Mouse (Mus musculus): ENCODE results near the gene Mt1.

The Mt1 gene

DNA sequence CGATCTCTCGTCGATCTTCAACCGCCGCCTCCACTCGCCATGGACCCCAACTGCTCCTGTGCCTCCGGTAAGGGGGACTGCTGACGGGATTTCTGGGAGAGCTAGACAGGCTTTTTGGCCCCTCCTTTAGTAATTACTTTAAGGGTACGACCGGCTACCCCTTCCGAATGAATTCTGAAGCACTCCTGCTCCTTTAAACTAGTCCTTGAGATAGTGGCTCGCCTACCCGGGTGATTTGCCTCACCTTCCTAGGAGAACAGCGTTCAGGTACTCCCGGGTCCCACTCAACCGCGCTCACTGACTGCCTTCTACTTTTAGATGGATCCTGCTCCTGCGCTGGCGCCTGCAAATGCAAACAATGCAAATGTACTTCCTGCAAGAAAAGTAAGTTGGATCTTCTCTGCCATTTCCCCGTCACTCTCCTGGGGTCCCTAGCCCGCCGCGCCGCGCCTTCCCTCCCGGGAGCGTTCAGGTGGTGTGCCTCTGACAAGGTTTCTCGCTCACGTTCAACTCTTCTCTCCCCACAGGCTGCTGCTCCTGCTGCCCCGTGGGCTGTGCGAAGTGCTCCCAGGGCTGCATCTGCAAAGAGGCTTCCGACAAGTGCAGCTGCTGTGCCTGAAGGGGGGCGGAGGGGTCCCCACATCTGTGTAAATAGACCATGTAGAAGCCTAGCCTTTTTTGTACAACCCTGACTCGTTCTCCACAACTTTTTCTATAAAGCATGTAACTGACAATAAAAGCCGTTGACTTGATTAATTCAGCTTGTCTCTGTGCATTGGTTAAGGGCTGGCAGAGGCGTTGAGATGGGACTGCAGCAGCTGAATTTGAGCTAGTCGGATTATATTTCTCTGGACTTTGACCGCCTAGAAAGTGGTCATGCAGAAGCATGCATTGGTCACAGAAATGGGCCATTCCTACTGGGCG is 5.8 kb upstream of the Mt1 start:
- DNase-seq (ENCODE audit: low read depth, low spot score) = no peak

DNA sequence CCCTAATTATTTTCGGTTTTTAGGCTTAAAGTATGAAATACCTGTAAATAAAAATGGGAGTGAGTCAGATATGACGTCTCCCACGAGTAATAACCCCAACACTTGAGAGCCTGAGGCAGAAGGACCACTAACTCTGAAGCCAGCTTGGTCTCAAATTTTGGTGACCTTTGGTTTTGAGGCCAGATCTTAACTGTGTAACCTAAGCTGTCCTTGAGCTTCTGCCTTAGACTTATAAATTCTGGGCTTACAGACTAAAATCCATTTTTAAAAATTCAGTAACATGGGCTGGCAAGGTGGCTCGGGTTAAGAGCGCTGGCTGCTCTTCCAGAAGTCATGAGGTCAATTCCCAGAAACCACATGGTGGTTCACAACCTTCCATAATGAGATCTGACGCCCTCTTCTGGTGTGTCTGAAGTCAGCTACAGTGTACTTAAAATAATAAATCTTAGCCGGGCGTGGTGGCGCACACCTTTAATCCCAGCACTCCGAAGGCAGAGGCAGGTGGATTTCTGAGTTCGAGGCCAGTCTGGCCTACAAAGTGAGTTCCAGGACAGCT is 5.0 kb upstream of the Mt1 start:
- no peak for DNase-seq (ENCODE audit: low read depth, low spot score)

DNA sequence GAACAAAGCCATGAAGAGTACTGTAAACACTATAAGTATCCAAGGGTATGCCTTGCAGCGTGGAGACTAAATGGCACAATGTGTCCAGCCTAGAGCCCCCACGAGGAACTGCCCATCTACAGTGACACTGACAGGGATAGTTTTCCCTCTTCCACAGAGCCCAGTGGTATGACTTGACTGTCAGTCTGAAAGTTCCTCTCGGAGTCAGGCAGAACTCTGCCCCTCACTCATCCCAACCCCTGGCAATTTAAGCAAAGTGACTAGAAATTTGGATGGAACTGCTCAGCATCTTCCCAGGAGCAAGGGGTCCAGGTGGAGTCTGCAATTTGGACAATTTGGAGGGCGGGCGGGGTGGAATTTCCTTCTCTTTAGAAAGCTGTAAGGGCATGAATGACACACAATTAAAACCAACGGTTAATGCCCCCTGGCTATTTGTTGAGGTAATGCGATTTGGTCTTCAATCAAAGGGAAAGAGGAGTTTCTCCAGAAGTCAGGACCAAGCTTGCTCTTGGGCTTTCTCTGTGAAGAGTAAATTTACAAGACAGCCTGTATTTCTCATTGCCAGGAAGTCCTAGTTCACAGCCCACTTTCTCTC is 4.2 kb upstream of the Mt1 start:
- no peak for DNase-seq (ENCODE audit: low read depth, low spot score)

- DNase-seq (ENCODE audit: low read depth, low spot score) = no peak
Observed at GRCm38 (mm10) chr8:94177716-94178390, 1.0 kb upstream of the Mt1 start.

GRCm38 (mm10) chr8:94179713-94180560 is 1.1 kb downstream of the Mt1 start:
- no peak for DNase-seq (ENCODE audit: low read depth, low spot score)

DNA sequence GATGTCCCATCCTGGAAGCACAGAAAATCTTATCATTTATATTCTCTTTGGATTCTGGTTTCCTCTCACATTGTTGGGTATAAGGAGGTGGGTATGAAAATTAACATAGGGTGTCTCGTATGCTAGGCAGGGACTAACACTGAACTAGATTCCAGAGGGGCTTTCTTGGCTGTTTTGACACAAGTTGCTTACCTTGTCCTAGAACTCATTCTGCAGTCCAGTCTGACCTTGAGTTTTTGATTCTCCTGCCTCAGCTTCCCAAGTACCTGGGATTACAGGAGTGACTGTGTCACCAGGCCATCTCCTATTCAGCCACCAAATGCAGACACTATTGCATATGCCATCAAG is 1.7 kb downstream of the Mt1 start:
- DNase-seq (ENCODE audit: low read depth, low spot score) = no peak

GRCm38 (mm10) chr8:94182055-94182929 is 3.4 kb downstream of the Mt1 start:
- no peak for DNase-seq (ENCODE audit: low read depth, low spot score)

- peak; percentile 87 for DNase-seq (ENCODE audit: low read depth, low spot score)
Observed at GRCm38 (mm10) chr8:94183117-94183516, 4.2 kb downstream of the Mt1 start.

DNA sequence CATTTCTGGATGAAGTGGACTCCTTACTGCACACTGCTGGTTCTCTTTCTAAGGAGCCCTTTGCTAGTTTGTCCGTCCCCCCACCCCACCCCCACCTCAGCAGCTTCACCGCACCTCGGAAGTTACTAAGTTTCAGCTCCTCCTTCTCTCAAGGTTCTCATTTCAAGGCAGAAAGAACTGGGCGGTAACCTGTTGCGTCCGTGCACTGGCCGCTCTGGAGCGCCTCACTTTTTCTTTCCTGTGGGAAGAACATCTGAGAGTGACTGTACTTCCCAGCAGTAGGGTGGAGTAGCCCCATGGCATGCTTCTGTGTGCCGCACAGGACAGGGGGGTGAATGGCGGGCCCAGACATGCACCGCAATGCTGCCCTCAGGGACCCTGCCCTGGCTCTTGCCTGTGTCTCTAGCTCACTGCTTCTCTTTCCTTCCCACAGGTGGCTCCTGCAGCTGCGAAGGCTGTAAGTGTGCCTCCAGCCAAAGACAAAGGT is 5.5 kb downstream of the Mt1 start:
- DNase-seq (ENCODE audit: low read depth, low spot score) = no peak

- no peak for DNase-seq (ENCODE audit: low read depth, low spot score)
Observed at GRCm38 (mm10) chr8:94185791-94186190, 6.9 kb downstream of the Mt1 start.

GRCm38 (mm10) chr8:94186542-94186941 is 7.7 kb downstream of the Mt1 start:
- DNase-seq (ENCODE audit: low read depth, low spot score) = peak; percentile 71

GRCm38 (mm10) chr8:94187290-94188002 is 8.6 kb downstream of the Mt1 start:
- DNase-seq (ENCODE audit: low read depth, low spot score) = no peak

- no peak for DNase-seq (ENCODE audit: low read depth, low spot score)
Observed at GRCm38 (mm10) chr8:94189275-94190031, 10.6 kb downstream of the Mt1 start.

- DNase-seq (ENCODE audit: low read depth, low spot score) = peak; percentile 78
Observed at GRCm38 (mm10) chr8:94191101-94191691, 12.3 kb downstream of the Mt1 start.

- DNase-seq (ENCODE audit: low read depth, low spot score) = no peak
Observed at GRCm38 (mm10) chr8:94192926-94193325, 14.0 kb downstream of the Mt1 start.

DNA sequence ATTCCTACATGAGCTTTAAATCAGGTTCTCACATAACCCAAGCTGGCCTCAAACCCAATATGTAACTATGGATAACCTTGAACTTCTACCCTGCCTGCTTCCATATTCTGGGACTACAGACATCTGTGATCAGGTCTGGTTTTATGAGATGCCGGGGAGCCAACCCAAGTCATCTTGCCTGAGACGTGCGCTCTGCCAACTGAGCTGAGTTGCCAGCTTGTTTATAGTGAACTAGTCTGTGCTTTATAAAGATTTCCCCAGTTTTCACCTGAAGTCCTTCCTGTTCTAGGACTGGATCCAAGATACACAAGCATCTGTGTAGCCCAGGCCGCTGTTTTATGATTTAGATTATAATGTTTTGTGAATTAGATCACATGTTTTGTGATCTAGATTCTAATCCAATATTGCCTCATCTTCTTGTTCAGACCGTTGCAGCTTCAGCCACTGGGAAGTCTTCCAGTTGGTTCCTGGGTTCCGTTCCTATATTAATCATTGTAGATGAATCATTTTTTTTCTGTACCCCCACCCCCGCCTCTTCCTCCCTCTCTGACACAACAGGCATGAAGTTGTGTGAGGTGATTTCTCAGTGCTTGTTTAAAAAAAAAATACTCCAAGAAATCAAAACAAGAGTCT is 15.8 kb downstream of the Mt1 start:
- DNase-seq (ENCODE audit: low read depth, low spot score) = no peak

- DNase-seq (ENCODE audit: low read depth, low spot score) = peak; percentile 64
Observed at GRCm38 (mm10) chr8:94199202-94199869, 20.5 kb downstream of the Mt1 start.
